Mouse (Mus musculus) ES-Bruce4 (cell line): ENCODE results near the gene Pde1a.

Experiments
- CTCF ChIP-seq: IDR thresholded peaks from one replicate; pipeline ENCODE4 v1.8.1; 2011; ENCODE audit warnings: low read depth, low read length
- EP300 ChIP-seq: IDR thresholded peaks from 2 replicates; pipeline ENCODE4 v1.6.1; 2011; ENCODE audit warnings: low read depth, low read length; ENCODE audit not compliant: insufficient read depth
- POLR2A ChIP-seq: IDR thresholded peaks from one replicate; pipeline ENCODE4 v1.8.1; 2011; ENCODE audit warnings: low read length; ENCODE audit not compliant: insufficient read depth

GRCm38 (mm10) chr2:80168103-80168502 is 38.8 kb upstream of the Pde1a start:
- TF ChIP-seq CTCF (no peak), POLR2A (no peak), EP300 (no peak)
